Mouse (Mus musculus) lung, adult 18-20 months (tissue): Measurements from ENCODE around the gene Gm3183.
"Not testable (repeated sequence)": the region's sequence is repeated elsewhere in the genome, so short reads cannot be mapped to it uniquely, and the experiment has no call there.

Source experiments
- DNase-seq, 2 experiments: peaks; one replicate each; pipeline ENCODE4 v3.0.0; 2022; ENCODE audit warnings: mixed read lengths in 2 of 2

The Gm3183 gene

GRCm38 (mm10) chr5:94865136-94865535 lies at the start of gene Gm3183:
TSS of gene Gm3183 (plus strand) at chr5:94865436.
- DNase-seq: not testable (repeated sequence)
